Mouse (Mus musculus): ENCODE data around the gene Upf3a. TPM values are rescaled to one million over a fixed set of nuclear protein-coding genes. Genes with fewer than 3 reads are reported as not detected.
"Not testable (repeated sequence)": the region's sequence is repeated elsewhere in the genome, so short reads cannot be mapped to it uniquely, and the experiment has no call there.

Upf3a gene
- polyA plus RNA-seq, 1 experiment from 2014 or later = 42.5 TPM

DNA sequence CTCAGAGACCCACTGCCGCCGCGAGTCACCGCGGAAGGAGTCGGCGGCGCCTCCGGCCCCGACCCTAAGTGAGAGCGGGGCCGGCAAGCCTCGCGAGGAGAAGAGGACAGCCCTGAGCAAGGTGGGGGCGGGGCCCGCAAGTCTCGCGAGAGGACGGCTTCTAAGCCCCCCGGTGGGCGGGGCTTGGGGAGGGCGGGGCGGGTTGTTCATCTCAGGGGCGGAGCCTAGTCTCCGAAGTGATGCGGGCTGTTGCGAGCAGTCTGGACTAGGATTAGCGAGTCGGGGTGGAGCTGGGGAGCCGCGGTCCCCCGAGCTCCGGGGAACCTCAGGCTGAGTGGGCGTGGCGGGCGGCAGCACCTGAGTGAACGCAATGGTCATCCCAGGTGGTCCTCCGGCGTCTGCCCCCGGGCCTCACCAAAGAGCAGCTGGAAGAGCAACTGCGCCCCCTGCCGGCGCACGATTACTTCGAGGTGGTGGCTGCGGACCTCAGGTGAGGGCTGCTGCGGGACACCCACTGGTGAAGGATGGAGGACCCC, 417 bp downstream of the Upf3a start:
- peaks cover 47% of the 10 kb centered on the region for H3K36me3 ChIP-seq (replicated peaks)
- no peaks in the 10 kb centered on the region for H3K9me3 ChIP-seq
- H3K4me3 ChIP-seq = peak overlapping the region; percentile 79
- peak overlapping the region; percentile 99 for H3K27ac ChIP-seq (replicated peaks)
- DNase-seq (ENCODE audit: low spot score) = peak; percentile 99
- peaks cover 16% of the 10 kb centered on the region for H3K4me1 ChIP-seq
- WGBS = under 1% methylated on average over 47 of the region's 47 CpGs
- no peaks in the 10 kb centered on the region for H3K27me3 ChIP-seq (replicated peaks; ENCODE audit: low read depth, poor library complexity, severe bottlenecking)

DNA sequence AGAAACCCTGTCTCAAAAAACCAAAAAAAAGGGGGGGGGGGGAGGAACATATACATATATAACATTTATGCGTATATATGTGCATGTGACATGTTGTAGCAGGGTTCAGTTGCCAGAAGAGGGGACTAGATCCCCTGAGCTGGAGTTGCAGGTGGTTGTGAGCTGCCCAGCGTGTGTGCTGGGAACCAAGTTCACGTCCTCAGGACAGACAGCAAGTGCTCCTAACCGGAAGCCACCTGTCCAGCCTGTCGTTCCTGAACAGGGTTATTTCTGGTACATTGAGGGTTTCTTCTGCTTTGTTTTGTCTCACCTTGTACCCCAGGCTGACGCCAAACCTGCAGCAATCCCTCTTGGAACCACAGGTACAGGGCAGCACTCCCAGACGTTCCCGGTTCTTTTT, 4.2 kb downstream of the Upf3a start:
- Histone ChIP-seq H3K4me1 (peaks cover 11% of the 10 kb centered on the region), H3K27ac (replicated peaks) (no peak overlapping the region), H3K27me3 (replicated peaks; ENCODE audit: low read depth, poor library complexity, severe bottlenecking) (no peaks in the 10 kb centered on the region), H3K9me3 (no peaks in the 10 kb centered on the region), H3K36me3 (replicated peaks) (peaks cover 62% of the 10 kb centered on the region), H3K4me3 (no peak overlapping the region)
- 93% methylated on average over 8 of the region's 8 CpGs for WGBS
- no peak for DNase-seq (ENCODE audit: low spot score)

DNA sequence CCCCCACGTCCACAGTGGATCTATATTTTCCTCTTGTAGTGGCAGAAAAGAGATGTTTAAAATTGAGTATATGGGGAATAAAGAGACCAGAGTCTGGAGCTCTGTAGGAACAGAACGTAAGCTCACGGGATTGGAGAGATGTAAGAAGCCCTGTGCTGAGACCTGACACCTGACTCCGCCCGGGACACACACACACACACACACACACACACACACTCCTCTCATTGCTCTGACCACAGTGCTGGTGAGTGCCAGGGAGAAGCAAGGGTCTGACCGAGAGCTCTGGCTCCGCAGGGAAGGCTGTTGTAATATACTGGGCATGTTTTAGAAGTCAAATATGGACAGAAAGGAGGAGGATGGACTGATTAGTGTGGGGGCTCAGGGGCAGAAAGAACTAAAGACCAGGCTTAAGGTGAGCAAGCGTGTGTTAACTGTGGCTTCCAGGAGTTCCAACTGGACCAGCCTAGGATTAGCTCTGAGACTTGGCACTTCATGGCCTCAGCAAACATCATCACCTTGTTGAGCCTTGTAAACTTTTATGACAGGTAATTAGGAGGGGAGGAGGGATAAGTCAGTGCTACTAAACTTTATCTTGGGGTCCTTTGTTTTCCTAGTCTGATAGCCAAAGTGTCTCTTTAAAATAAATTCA, 7.8 kb downstream of the Upf3a start:
- H3K36me3 ChIP-seq (replicated peaks) = peaks cover 91% of the 10 kb centered on the region
- no peaks in the 10 kb centered on the region for H3K9me3 ChIP-seq
- no peak for DNase-seq (ENCODE audit: low spot score)
- WGBS = 94% methylated on average over 8 of the region's 8 CpGs
- no peaks in the 10 kb centered on the region for H3K4me1 ChIP-seq
- H3K27ac ChIP-seq (replicated peaks) = no peak overlapping the region
- H3K27me3 ChIP-seq (replicated peaks; ENCODE audit: low read depth, poor library complexity, severe bottlenecking) = no peaks in the 10 kb centered on the region
- H3K4me3 ChIP-seq = no peak overlapping the region

DNA sequence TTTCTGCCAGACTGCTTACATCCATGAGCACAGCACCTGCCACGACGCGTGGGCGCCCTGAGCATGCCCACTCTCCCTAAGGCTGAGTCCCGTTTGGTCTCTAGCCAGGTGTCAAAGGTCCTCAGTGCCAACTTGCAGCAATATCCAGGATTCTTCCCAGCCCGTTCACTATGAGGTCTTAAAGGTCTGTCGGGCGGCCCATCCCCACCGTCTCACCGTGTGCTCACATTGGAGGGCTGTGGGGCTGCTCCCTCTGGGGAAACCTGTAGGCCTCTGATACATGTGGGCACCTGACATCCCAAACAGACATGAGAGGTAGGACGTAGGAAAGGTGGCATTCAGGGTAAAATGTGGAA, 8.3 kb downstream of the Upf3a start:
- peaks cover 91% of the 10 kb centered on the region for H3K36me3 ChIP-seq (replicated peaks)
- WGBS = 93% methylated on average over 11 of the region's 11 CpGs
- no peaks in the 10 kb centered on the region for H3K27me3 ChIP-seq (replicated peaks; ENCODE audit: low read depth, poor library complexity, severe bottlenecking)
- H3K4me3 ChIP-seq = no peak overlapping the region
- no peaks in the 10 kb centered on the region for H3K9me3 ChIP-seq
- no peak for DNase-seq (ENCODE audit: low spot score)
- H3K4me1 ChIP-seq = no peaks in the 10 kb centered on the region
- no peak overlapping the region for H3K27ac ChIP-seq (replicated peaks)

DNA sequence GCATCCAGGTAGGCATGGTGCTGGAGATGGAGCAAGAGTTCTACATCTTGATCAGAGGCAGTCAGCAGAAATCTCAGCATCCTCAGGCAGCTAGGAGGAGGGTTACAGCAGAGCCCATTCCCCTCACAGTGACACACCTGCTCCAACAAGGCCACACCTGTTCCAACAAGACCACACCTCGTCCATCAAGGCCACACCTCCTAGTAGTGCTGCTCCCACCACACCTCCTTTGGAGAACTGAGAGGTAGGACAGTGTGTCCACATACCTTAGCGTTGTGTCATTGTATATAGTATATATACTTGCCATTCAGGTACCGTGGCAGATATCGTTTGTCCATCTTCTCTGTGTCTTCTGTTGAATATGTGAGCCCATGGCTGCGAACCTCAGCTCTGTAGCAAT, 12.3 kb downstream of the Upf3a start:
- H3K4me3 ChIP-seq = no peak overlapping the region
- H3K36me3 ChIP-seq (replicated peaks) = peaks cover 67% of the 10 kb centered on the region
- WGBS = 95% methylated on average over 5 of the region's 5 CpGs
- H3K9me3 ChIP-seq = no peaks in the 10 kb centered on the region
- no peaks in the 10 kb centered on the region for H3K4me1 ChIP-seq
- H3K27ac ChIP-seq (replicated peaks) = no peak overlapping the region
- no peak for DNase-seq (ENCODE audit: low spot score)
- no peaks in the 10 kb centered on the region for H3K27me3 ChIP-seq (replicated peaks; ENCODE audit: low read depth, poor library complexity, severe bottlenecking)

DNA sequence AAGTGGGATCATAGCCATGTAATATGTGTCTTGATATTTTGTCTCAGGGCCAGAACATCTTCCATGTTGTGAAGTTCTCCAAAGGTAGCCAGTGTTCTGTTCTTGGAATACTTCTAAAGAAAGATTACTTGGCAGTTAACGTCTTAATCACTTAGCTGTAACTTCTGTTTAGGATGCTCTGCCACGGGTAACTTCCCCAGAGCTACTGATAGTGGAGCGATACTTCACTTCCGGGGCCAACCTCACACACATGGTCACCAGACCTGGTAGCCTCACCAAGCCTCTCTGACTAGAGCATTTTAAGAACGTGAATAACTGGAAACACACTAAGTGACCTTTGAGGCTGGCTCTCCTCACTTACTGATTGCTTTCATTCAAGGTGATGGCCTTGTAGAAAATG, 14.2 kb downstream of the Upf3a start:
- H3K27ac ChIP-seq (replicated peaks) = no peak overlapping the region
- peaks cover 49% of the 10 kb centered on the region for H3K36me3 ChIP-seq (replicated peaks)
- H3K4me1 ChIP-seq = no peaks in the 10 kb centered on the region
- 89% methylated on average over 5 of the region's 5 CpGs for WGBS
- H3K9me3 ChIP-seq = no peaks in the 10 kb centered on the region
- no peak overlapping the region for H3K4me3 ChIP-seq
- no peak for DNase-seq (ENCODE audit: low spot score)
- H3K27me3 ChIP-seq (replicated peaks; ENCODE audit: low read depth, poor library complexity, severe bottlenecking) = no peaks in the 10 kb centered on the region

DNA sequence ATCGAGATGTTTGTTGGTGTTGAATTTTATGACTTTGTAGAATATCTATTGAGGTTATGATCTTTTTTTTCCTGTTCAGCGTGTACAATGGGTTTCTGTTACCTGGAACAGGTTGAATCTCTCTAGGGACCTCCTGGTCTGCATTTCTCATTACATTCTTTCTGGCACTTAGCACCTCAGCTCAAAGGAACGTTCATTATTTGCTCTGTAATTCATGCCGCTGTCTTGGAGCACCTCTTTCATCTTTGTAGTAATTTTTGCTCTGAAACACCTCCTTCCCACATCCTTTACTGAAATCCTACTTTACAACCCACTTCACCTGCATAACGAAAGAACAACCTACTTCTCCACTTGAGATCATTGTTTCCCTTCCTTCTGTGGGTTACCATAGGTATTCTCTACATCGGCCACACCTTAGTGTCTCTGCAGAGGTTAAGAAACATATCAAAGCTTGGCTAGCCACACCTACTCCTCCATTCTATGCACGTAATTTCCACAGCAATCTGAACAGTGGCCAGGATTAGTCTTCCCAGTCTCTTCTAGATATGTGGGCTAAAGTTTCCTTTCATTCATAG, 43.3 kb downstream of the Upf3a start:
- Histone ChIP-seq H3K27ac (replicated peaks) (no peak overlapping the region), H3K4me1 (no peaks in the 10 kb centered on the region), H3K9me3 (no peaks in the 10 kb centered on the region), H3K4me3 (no peak overlapping the region), H3K36me3 (replicated peaks) (no peaks in the 10 kb centered on the region), H3K27me3 (replicated peaks; ENCODE audit: low read depth, poor library complexity, severe bottlenecking) (no peaks in the 10 kb centered on the region)
- WGBS = 79% methylated on average over 7 of the region's 7 CpGs
- no peak for DNase-seq (ENCODE audit: low spot score)

DNA sequence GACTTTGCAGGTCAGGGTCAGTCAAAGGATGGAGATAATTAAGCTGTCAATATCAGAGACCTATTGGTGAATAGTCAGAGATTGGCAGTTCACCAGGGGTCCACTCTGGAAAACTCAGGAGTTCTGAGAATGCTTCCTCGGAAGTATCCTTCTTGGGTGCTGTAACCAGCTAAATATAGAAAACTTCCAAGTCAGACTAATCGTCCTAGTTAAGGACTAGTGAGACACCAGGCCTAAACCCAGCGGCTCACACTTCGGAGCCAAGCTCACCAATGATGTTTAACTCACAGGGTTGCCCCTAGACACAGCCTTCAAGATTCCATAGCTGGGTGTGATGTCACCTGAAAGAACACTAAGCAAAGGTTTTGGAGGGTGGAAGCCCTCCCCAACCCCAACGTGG, 52.9 kb downstream of the Upf3a start, which contains the start of gene AF366264:
Gene AF366264, minus strand, starts transcription at position 101 of the 400 bp plus-strand sequence.
- H3K27ac ChIP-seq (replicated peaks); H3K9me3 ChIP-seq; H3K27me3 ChIP-seq (replicated peaks; ENCODE audit: low read depth, poor library complexity, severe bottlenecking); H3K4me3 ChIP-seq; DNase-seq (ENCODE audit: low spot score); H3K36me3 ChIP-seq (replicated peaks); H3K4me1 ChIP-seq: not testable (repeated sequence)
- WGBS = 87% methylated on average over 5 of the region's 5 CpGs

DNA sequence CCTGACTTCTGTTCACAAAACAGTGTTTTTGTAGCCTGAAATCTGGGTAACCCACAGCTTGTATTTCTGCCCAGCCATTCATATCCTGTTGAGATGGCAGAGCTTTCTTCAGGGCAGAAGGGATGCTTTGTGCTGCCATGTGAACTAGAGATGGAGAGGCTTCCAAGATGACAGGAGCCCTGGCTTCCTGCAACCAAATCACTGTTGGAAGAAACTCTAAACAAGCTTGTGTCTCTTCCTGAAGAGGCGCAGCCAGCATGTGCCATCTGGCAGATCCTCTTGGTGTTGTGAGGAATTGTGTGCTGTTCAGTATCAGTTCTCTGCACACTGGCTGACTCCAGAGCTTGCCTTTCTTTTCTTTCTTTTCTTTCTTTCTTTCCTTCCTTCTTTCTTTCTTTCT, 57.9 kb downstream of the Upf3a start:
- DNase-seq (ENCODE audit: low spot score); H3K27ac ChIP-seq (replicated peaks): not testable (repeated sequence)
- WGBS = 68% methylated on average over 1 of the region's 1 CpGs

More for the DNA sequence above, 57.9 kb downstream of the Upf3a start:
- not testable (repeated sequence) for H3K36me3 ChIP-seq (replicated peaks); H3K4me1 ChIP-seq; H3K4me3 ChIP-seq; H3K27me3 ChIP-seq (replicated peaks; ENCODE audit: low read depth, poor library complexity, severe bottlenecking)
- peaks cover 10% of the 10 kb centered on the region; the same call in 1 of the 2 replicates for H3K9me3 ChIP-seq

Other genes with a start within 250 kb of the Upf3a start
- gene 1700029H14Rik, start 223.2 kb upstream of the Upf3a start, polyA plus RNA-seq (2016; fragmentation: Nextera tagmentation; extraction: Ambion mirVana) = not detected in 2 replicates
- 26.3 and 27.3 TPM in 2 replicates for gene Rasa3, start 108.0 kb upstream of the Upf3a start, polyA plus RNA-seq (2016; fragmentation: Nextera tagmentation; extraction: Ambion mirVana)
- 0.24 and 0.70 TPM in 2 replicates for gene Cfap97d2, start 79.7 kb upstream of the Upf3a start, polyA plus RNA-seq (2016; fragmentation: Nextera tagmentation; extraction: Ambion mirVana)
- 219 and 223 TPM in 2 replicates for gene Cdc16, start 27.9 kb upstream of the Upf3a start, polyA plus RNA-seq (2016; fragmentation: Nextera tagmentation; extraction: Ambion mirVana)
- gene AF366264, start 52.8 kb downstream of the Upf3a start, polyA plus RNA-seq (2016; fragmentation: Nextera tagmentation; extraction: Ambion mirVana) = not detected in 2 replicates
- 42.3 and 46.3 TPM in 2 replicates for gene Champ1, start 84.0 kb downstream of the Upf3a start, polyA plus RNA-seq (2016; fragmentation: Nextera tagmentation; extraction: Ambion mirVana)
- 84.1 and 88.0 TPM in 2 replicates for gene Coprs, start 104.7 kb downstream of the Upf3a start, polyA plus RNA-seq (2016; fragmentation: Nextera tagmentation; extraction: Ambion mirVana)